Mouse (Mus musculus) liver, embryonic 14 days (tissue): ENCODE results near the gene Tert. TPM values are rescaled to one million over a fixed set of nuclear protein-coding genes. Genes with fewer than 3 reads are reported as not detected.

Experiments used
- polyA plus RNA-seq: library from polyadenylated mRNA; depleted of rRNA; stranded (reverse); fragments of >200 nt; gene quantifications from 2 replicates; pipeline ENCODE4 v1.2.3, GENCODE M21; 2012; rRNA removed

Tert gene
- polyA plus RNA-seq = 1.5 and 2.0 TPM in 2 replicates

GRCm38 (mm10) chr13:73626745-73627549 is at the start of gene Tert:
Tert (plus strand) TSS chr13:73626911.

GRCm38 (mm10) chr13:73603522-73604155 is 23.1 kb upstream of the Tert start, which contains the start of gene Clptm1l:
Clptm1l (plus strand) TSS chr13:73604006.

GRCm38 (mm10) chr13:73677853-73678252 is 51.1 kb downstream of the Tert start, which contains the start of gene Slc6a18:
Slc6a18 (minus strand) TSS chr13:73678023.

Other genes starting within 250 kb of the Tert start
- 54.4 and 63.1 TPM in 2 replicates for gene Lpcat1, start 159.7 kb upstream of the Tert start, polyA plus RNA-seq
- 0.63 and 0.68 TPM in 2 replicates for gene Slc6a3, start 90.2 kb upstream of the Tert start, polyA plus RNA-seq
- 50.3 and 58.2 TPM in 2 replicates for gene Clptm1l, start 22.9 kb upstream of the Tert start, polyA plus RNA-seq
- gene Slc6a18, start 51.1 kb downstream of the Tert start, polyA plus RNA-seq = not detected in 2 replicates
- 0.76 and 1.1 TPM in 2 replicates for gene Slc6a19, start 78.0 kb downstream of the Tert start, polyA plus RNA-seq
- 8.1 and 10.1 TPM in 2 replicates for gene Slc12a7, start 106.2 kb downstream of the Tert start, polyA plus RNA-seq
- gene Nkd2, start 220.7 kb downstream of the Tert start, polyA plus RNA-seq = 0.12 and 0.20 TPM in 2 replicates